10 mouse cellular contexts compared by ENCODE assay signal in genomic region chr7:37563831-37564400, GRCm38 (mm10).
A peak's percentile ranks its signal among the peaks of the same experiment; 100 is the strongest.
DNase-seq lines count a peak whose midpoint lies in the region; ATAC-seq and TF ChIP-seq lines count a peak whose summit lies in the region.
"Had no signal": no experiment of that assay in that cellular context is flagged by ENCODE, and none has a peak within 500 bp of the region (broad histone marks: within the 10 kb centered on the region; RNA-seq: fewer than 3 reads in every experiment).

No protein-coding gene starts in this region.

- no peak for DNase-seq in kidney, postnatal 36 days
- DNase-seq in forebrain, embryonic 10.5 days (ENCODE audit: extremely low spot score, low spot score) = peak; percentile 41
- DNase-seq in hindbrain, postnatal 0 days (ENCODE audit: low spot score) = no peak
- DNase-seq in cerebellum, postnatal 4 days (ENCODE audit: low spot score in 2 of 2) = no peak
- no peak for DNase-seq in adrenal gland, adult 18-20 months (ENCODE audit: low spot score in 2 of 2)
- DNase-seq: B cell, adult 2 months; thymus, adult 2 months had no signal

- ATAC-seq in kidney, embryonic 16.5 days (ENCODE audit: low FRiP score, low TSS enrichment) = no peak
- no peak for ATAC-seq in hindbrain, postnatal 0 days
- ATAC-seq in neural tube, embryonic 12.5 days (ENCODE audit: low FRiP score, low read depth) = no peak
- ATAC-seq in granulocyte monocyte progenitor cell, adult 5-6 weeks (replicated peaks; ENCODE audit: poor library complexity, severe bottlenecking) = no peak

- no peaks in the 10 kb centered on the region for H3K9me3 ChIP-seq in kidney, embryonic 16.5 days (ENCODE audit: low read length)
- H3K9me3 ChIP-seq in forebrain, embryonic 10.5 days = peaks cover 1% of the 10 kb centered on the region; the same call in 1 of the 2 replicates
- no peaks in the 10 kb centered on the region for H3K9me3 ChIP-seq in hindbrain, postnatal 0 days (ENCODE audit: low read length)
- no peaks in the 10 kb centered on the region for H3K9me3 ChIP-seq in neural tube, embryonic 12.5 days

- H3K4me1 ChIP-seq in kidney, embryonic 16.5 days (ENCODE audit: insufficient read depth, low read length) = peaks cover 35% of the 10 kb centered on the region
- peaks cover 87% of the 10 kb centered on the region for H3K4me1 ChIP-seq in forebrain, embryonic 10.5 days
- peaks cover 28% of the 10 kb centered on the region for H3K4me1 ChIP-seq in hindbrain, postnatal 0 days (ENCODE audit: insufficient read depth, low read length)
- H3K4me1 ChIP-seq in neural tube, embryonic 12.5 days = peaks cover 63% of the 10 kb centered on the region

- no peak overlapping the region for H3K4me3 ChIP-seq in kidney, embryonic 16.5 days (ENCODE audit: low read length)
- peak overlapping the region; percentile 24; the same call in 1 of the 2 replicates for H3K4me3 ChIP-seq in forebrain, embryonic 10.5 days
- no peak overlapping the region for H3K4me3 ChIP-seq in hindbrain, postnatal 0 days (ENCODE audit: low read length)
- H3K4me3 ChIP-seq in neural tube, embryonic 12.5 days = no peak overlapping the region

- peak overlapping the region; percentile 24; the same call in 1 of the 2 replicates for H3K4me2 ChIP-seq in kidney, embryonic 16.5 days (replicated peaks; ENCODE audit: low read depth, low read length)
- H3K4me2 ChIP-seq in hindbrain, postnatal 0 days (ENCODE audit: low read depth, low read length) = peak overlapping the region; percentile 37; the same call in 1 of the 2 replicates
- H3K4me2 ChIP-seq in neural tube, embryonic 12.5 days (replicated peaks) = peak overlapping the region; percentile 44

- H3K36me3 ChIP-seq in kidney, embryonic 16.5 days (ENCODE audit: insufficient read depth, low read length) = no peaks in the 10 kb centered on the region
- peaks cover 17% of the 10 kb centered on the region for H3K36me3 ChIP-seq in forebrain, embryonic 10.5 days (replicated peaks)
- no peaks in the 10 kb centered on the region for H3K36me3 ChIP-seq in hindbrain, postnatal 0 days (ENCODE audit: insufficient read depth, low read length)
- peaks cover 14% of the 10 kb centered on the region for H3K36me3 ChIP-seq in neural tube, embryonic 12.5 days

- H3K9ac ChIP-seq in kidney, embryonic 16.5 days (replicated peaks; ENCODE audit: low read length) = no peak overlapping the region
- no peak overlapping the region for H3K9ac ChIP-seq in hindbrain, postnatal 0 days (replicated peaks; ENCODE audit: low read length)
- H3K9ac ChIP-seq in neural tube, embryonic 12.5 days = no peak overlapping the region

- no peak for TF ChIP-seq CTCF in hindbrain, postnatal 0 days (IDR thresholded peaks at IDR 0.05; ENCODE audit: low read depth)

- peak overlapping the region; percentile 50; the same call in 1 of the 2 replicates for H3K27ac ChIP-seq in kidney, embryonic 16.5 days (ENCODE audit: low read length)
- H3K27ac ChIP-seq in forebrain, embryonic 10.5 days = peak overlapping the region; percentile 79
- H3K27ac ChIP-seq in hindbrain, postnatal 0 days = peak overlapping the region; percentile 5; the same call in 1 of the 2 replicates
- H3K27ac ChIP-seq in neural tube, embryonic 12.5 days = no peak overlapping the region

- 48% methylated on average over 6 of the region's 6 CpGs for WGBS in kidney, embryonic 16.5 days
- WGBS in forebrain, embryonic 10.5 days = 11% methylated on average over 6 of the region's 6 CpGs
- 27% methylated on average over 6 of the region's 6 CpGs for WGBS in hindbrain, postnatal 0 days
- 12% methylated on average over 6 of the region's 6 CpGs for WGBS in neural tube, embryonic 12.5 days

- H3K27me3 ChIP-seq in kidney, embryonic 16.5 days (ENCODE audit: insufficient read depth, low read length) = no peaks in the 10 kb centered on the region
- H3K27me3 ChIP-seq in forebrain, embryonic 10.5 days (ENCODE audit: poor library complexity, severe bottlenecking) = peaks cover 44% of the 10 kb centered on the region
- no peaks in the 10 kb centered on the region for H3K27me3 ChIP-seq in hindbrain, postnatal 0 days (ENCODE audit: insufficient read depth, low read length)
- no peaks in the 10 kb centered on the region for H3K27me3 ChIP-seq in neural tube, embryonic 12.5 days (replicated peaks)
